Mouse (Mus musculus) kidney, adult 2 months (tissue): ENCODE measurements around the gene Myo7a. TPM values are rescaled to one million over a fixed set of nuclear protein-coding genes. Genes with fewer than 3 reads are reported as not detected.

Experiments used
- DNase-seq: peaks from one replicate; pipeline ENCODE4 v3.0.0; 2021
- H3K27ac ChIP-seq: fragments of 200-500 bp; 2 replicates; pipeline ENCODE4 v1.5.1; 2012; ENCODE audit warnings: low read depth, low read length, control low read depth, inconsistent platforms; ENCODE audit not compliant: insufficient read depth
- H3K27me3 ChIP-seq: fragments of 200-500 bp; replicated peaks from 2 replicates; pipeline ENCODE4 v1.6.1; 2012; ENCODE audit warnings: mild to moderate bottlenecking, moderate library complexity, low read length, inconsistent platforms; ENCODE audit not compliant: control insufficient read depth, insufficient read depth
- H3K36me3 ChIP-seq: fragments of 200-500 bp; 2 replicates; pipeline ENCODE4 v1.6.1; 2012; ENCODE audit warnings: mild to moderate bottlenecking, moderate library complexity, low read length, inconsistent platforms; ENCODE audit not compliant: control insufficient read depth, insufficient read depth
- H3K4me1 ChIP-seq: fragments of 200-500 bp; 2 replicates; pipeline ENCODE4 v1.6.1; 2011; ENCODE audit warnings: low read length; ENCODE audit not compliant: control insufficient read depth, insufficient read depth
- H3K4me3 ChIP-seq: fragments of 200-500 bp; 2 replicates; pipeline ENCODE4 v1.5.1; 2011; ENCODE audit warnings: mild to moderate bottlenecking, low read depth, low read length, control low read depth; ENCODE audit not compliant: insufficient read depth
- CTCF ChIP-seq: fragments of 200-500 bp; conservative IDR thresholded peaks from 2 replicates; pipeline ENCODE4 v1.5.1; 2011; ENCODE audit warnings: low read depth, mild to moderate bottlenecking, control low read depth, low read length, moderate library complexity, mixed read lengths; ENCODE audit not compliant: insufficient read depth, insufficient read length
- POLR2A ChIP-seq: fragments of 200-500 bp; IDR thresholded peaks from one replicate; pipeline ENCODE4 v1.6.1; 2011; ENCODE audit warnings: low read depth, low read length, control low read depth
- WGBS: fragments of 180-500 bp; shearing (Covaris S2); methylation state at CpG from one replicate; pipeline ENCODE4 v1.1.7; 2018; 5-methylcytosine and 5-hydroxymethylcytosine counted together
- polyA plus RNA-seq: library from polyadenylated mRNA; depleted of rRNA; stranded (reverse); fragments of >200 nt; gene quantifications from 2 replicates; pipeline ENCODE4 v1.2.3, GENCODE M21; 2012

Gene Myo7a
- polyA plus RNA-seq, 1 experiment: 24.6 TPM

DNA sequence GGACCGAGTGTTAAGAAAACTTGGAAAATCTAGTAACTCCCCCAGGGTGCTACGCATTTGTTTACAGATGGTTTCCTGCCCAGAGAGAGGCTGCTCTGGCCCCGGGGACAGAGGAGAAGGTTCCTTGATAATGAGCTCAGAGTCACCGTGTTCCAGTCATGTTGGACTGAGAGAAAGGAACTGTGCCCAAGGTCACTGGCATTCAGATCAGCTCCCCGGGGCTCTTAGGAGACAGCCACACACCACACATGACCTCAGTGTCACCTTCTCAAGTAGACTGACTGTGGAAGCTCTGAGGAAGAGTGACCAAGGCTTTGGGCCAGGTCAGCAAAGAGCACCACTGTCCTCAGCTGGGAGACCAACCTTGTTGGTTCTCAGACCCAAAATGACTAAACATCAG lies 5.4 kb upstream of the Myo7a start:
- 36% methylated on average over 5 of the region's 5 CpGs for WGBS
- TF ChIP-seq POLR2A (no peak), CTCF (no peak)
- no peak for DNase-seq
- Histone ChIP-seq H3K4me3 (no peak overlapping the region), H3K27me3 (no peaks in the 10 kb centered on the region), H3K4me1 (no peaks in the 10 kb centered on the region), H3K27ac (no peak overlapping the region), H3K36me3 (no peaks in the 10 kb centered on the region)

DNA sequence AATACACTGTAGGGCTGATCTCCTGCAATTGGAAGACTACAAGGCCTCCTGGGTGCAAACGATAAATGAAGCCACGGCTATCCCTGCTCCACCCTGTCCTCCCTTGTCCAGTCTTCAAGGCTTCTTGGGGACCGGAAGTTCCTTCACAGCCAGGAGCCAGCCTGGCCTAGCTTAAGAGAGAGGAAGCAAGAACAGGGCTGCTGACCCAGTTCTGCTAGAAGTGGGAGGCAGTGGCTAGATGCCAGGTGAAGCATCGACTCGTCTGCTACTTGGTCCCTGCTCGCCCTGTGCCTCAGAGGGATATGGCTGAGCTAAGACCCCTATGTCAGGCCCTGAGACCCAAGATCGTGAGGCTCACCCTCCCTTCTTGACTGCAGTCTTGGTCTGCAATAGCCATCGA lies 2.3 kb upstream of the Myo7a start:
- WGBS: 76% methylated on average over 8 of the region's 8 CpGs
- Histone ChIP-seq H3K36me3 (no peaks in the 10 kb centered on the region), H3K27me3 (no peaks in the 10 kb centered on the region), H3K4me1 (peaks cover 12% of the 10 kb centered on the region; the same call in 1 of the 2 replicates), H3K4me3 (no peak overlapping the region), H3K27ac (no peak overlapping the region)
- TF ChIP-seq CTCF (no peak), POLR2A (no peak)
- no peak for DNase-seq

DNA sequence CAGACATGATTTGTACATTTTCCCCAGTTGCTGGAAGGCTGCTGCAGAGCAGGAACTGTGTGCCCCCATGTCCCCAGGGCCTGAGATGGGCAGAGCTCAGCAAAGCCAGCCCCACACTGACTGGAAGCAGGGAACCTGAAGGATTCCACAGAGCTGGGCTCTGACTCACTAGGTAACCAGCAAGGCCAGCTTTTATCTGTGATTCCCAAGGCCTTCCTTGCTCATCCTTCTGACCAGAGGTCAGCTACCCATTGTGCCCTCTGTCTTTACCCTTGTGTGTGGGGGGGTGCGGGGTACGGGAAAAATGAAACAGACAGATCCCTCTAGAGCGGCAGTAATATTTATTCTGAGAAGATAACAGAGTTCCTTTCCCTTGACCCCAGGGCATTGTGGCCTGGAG lies 1.9 kb upstream of the Myo7a start:
- no peak for DNase-seq
- Histone ChIP-seq H3K4me1 (peaks cover 17% of the 10 kb centered on the region; the same call in 1 of the 2 replicates), H3K4me3 (no peak overlapping the region), H3K36me3 (no peaks in the 10 kb centered on the region), H3K27me3 (no peaks in the 10 kb centered on the region), H3K27ac (no peak overlapping the region)
- WGBS: 76% methylated on average over 3 of the region's 3 CpGs
- no peak for TF ChIP-seq CTCF
- TF ChIP-seq POLR2A: no peak

- H3K4me3 ChIP-seq: peak overlapping the region; percentile 22
- H3K4me1 ChIP-seq: peaks cover 20% of the 10 kb centered on the region; the same call in 1 of the 2 replicates
- no peaks in the 10 kb centered on the region for H3K36me3 ChIP-seq
- TF ChIP-seq CTCF (peak; percentile 95), POLR2A (no peak)
- WGBS: 3% methylated on average over 7 of the region's 7 CpGs
- peak; percentile 79 for DNase-seq
- no peak overlapping the region for H3K27ac ChIP-seq
- no peaks in the 10 kb centered on the region for H3K27me3 ChIP-seq
Observed at GRCm38 (mm10) chr7:98120325-98120724, 1.0 kb upstream of the Myo7a start.

GRCm38 (mm10) chr7:98119961-98120232 lies 573 bp upstream of the Myo7a start:
- 68% methylated on average over 2 of the region's 2 CpGs for WGBS
- H3K4me1 ChIP-seq: peaks cover 20% of the 10 kb centered on the region; the same call in 1 of the 2 replicates
- H3K36me3 ChIP-seq: no peaks in the 10 kb centered on the region
- no peak overlapping the region for H3K4me3 ChIP-seq
- TF ChIP-seq POLR2A: no peak
- TF ChIP-seq CTCF: no peak
- no peak for DNase-seq
- no peak overlapping the region for H3K27ac ChIP-seq
- no peaks in the 10 kb centered on the region for H3K27me3 ChIP-seq

DNA sequence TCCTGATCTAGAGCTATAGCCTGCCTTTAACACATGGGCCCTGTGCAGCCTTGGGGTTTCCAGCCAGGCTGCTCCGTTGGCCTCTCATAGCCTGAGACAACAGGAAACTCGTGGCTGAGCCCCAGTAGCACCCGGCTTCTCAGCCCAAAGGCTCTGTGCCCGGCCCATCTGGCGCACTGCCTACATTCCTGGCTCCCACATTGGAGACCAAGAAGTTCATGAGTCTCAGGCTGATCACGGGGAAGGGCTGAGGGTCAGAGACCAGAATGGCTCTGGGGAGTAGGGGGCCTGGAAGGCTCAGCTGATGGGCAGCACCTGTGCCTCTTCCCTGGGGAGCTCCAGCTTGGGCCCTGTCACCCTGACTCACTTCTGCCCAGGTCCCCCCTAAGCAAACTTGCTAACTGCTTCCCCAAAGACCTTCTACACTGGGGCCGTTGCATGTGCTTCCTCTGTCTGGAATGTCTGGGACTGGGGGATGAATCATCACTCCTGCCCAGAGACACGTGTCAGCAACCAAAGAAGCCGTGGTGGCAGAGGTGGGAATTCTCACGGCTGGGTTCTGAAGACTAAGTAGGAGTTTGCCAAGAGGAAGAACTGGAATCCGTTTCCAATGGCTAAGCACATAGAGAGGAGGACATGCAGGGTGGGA lies 2.2 kb downstream of the Myo7a start:
- Histone ChIP-seq H3K27me3 (no peaks in the 10 kb centered on the region), H3K4me3 (no peak overlapping the region), H3K36me3 (no peaks in the 10 kb centered on the region), H3K4me1 (peaks cover 20% of the 10 kb centered on the region; the same call in 1 of the 2 replicates), H3K27ac (peak overlapping the region; percentile 46)
- DNase-seq: peak; percentile 97
- TF ChIP-seq CTCF (no peak), POLR2A (no peak)
- 15% methylated on average over 11 of the region's 11 CpGs for WGBS

DNA sequence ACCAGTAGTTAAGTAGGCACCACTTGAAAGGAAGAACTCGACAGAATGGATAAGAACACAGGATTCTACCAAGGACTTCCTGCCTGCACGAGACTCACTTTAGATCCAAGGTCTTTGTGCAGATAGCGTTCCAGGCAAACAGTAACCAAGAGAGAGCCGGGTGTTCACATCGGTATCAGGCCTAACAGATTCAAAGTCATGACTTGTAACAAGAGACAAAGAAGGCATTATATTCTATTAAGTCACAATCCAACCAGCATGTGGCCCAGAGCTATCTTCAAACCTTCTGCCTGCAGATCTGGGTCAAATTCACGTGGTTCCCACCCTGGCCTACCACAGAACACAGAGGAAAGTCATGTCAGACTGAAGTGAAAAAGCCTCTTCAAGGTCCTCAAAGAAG lies 4.7 kb downstream of the Myo7a start:
- no peak for DNase-seq
- Histone ChIP-seq H3K4me1 (peaks cover 20% of the 10 kb centered on the region; the same call in 1 of the 2 replicates), H3K4me3 (no peak overlapping the region), H3K27ac (no peak overlapping the region), H3K36me3 (no peaks in the 10 kb centered on the region), H3K27me3 (no peaks in the 10 kb centered on the region)
- WGBS: 67% methylated on average over 6 of the region's 6 CpGs
- TF ChIP-seq CTCF (no peak), POLR2A (no peak)

DNA sequence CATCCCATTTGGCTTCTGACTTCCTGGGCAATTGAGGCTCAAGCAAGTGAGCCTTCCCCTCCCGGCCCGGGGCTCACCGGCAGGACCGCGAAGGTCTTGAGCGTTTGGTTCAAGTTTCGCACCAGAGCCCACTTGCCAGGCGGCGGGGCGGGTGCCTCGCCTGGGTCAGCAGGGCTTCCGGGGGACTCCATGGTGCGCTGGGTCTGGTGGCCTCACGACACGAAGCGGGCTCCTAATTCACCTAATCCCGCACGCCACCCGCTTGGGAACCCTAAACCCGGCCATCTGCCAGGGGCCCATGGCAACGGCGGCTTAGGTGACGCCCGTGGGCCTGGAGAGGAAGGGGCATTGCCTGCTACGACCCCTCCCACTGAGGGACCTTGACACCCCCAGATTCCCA lies 8.1 kb downstream of the Myo7a start:
- DNase-seq: no peak
- WGBS: 31% methylated on average over 25 of the region's 25 CpGs
- no peak overlapping the region for H3K4me3 ChIP-seq

More for the DNA sequence above, 8.1 kb downstream of the Myo7a start:
- no peak overlapping the region for H3K27ac ChIP-seq
- H3K27me3 ChIP-seq: no peaks in the 10 kb centered on the region
- TF ChIP-seq POLR2A (no peak), CTCF (no peak)
- H3K36me3 ChIP-seq: no peaks in the 10 kb centered on the region
- peaks cover 14% of the 10 kb centered on the region for H3K4me1 ChIP-seq
